Mouse (Mus musculus) heart, postnatal 0 days (tissue): ENCODE results near the gene Dnajb8. TPM values are rescaled to one million over a fixed set of nuclear protein-coding genes. Genes with fewer than 3 reads are reported as not detected.

Source experiments
- ATAC-seq: fragments of 200-750 bp; cut with Nextera tagmentation; 2 replicates; pipeline ENCODE4 v1.8.0; 2017; ENCODE audit warnings: low read depth, moderate number of reproducible peaks, moderate library complexity; ENCODE audit not compliant: insufficient read depth
- DNase-seq: peaks from one replicate; pipeline ENCODE4 v3.0.0-alpha.2; 2016; ENCODE audit warnings: low spot score
- H3K27ac ChIP-seq: fragments of 300-500 bp; sonication (generic); 2 replicates; pipeline ENCODE4 v1.5.1; 2014; ENCODE audit warnings: low read depth, mild to moderate bottlenecking
- H3K27me3 ChIP-seq: fragments of 300-500 bp; sonication (generic); 2 replicates; pipeline ENCODE4 v1.6.1; 2014; ENCODE audit warnings: low read length, mixed read lengths; ENCODE audit not compliant: control insufficient read depth, insufficient read depth
- H3K36me3 ChIP-seq: fragments of 300-500 bp; sonication (generic); replicated peaks from 2 replicates; pipeline ENCODE4 v1.6.1; 2014; ENCODE audit warnings: low read length, mixed read lengths; ENCODE audit not compliant: control insufficient read depth, insufficient read depth
- H3K4me1 ChIP-seq: fragments of 300-500 bp; sonication (generic); 2 replicates; pipeline ENCODE4 v1.6.1; 2014; ENCODE audit warnings: antibody characterized with exemption; ENCODE audit not compliant: control insufficient read depth, insufficient read depth
- H3K4me2 ChIP-seq: fragments of 300-500 bp; sonication (generic); 2 replicates; pipeline ENCODE4 v1.6.1; 2014; ENCODE audit warnings: low read depth, mild to moderate bottlenecking, low read length, moderate library complexity
- H3K4me3 ChIP-seq: fragments of 300-500 bp; sonication (generic); 2 replicates; pipeline ENCODE4 v1.5.1; 2014; ENCODE audit warnings: low read depth, low read length
- H3K9ac ChIP-seq: fragments of 300-500 bp; sonication (generic); replicated peaks from 2 replicates; pipeline ENCODE4 v1.6.1; 2014; ENCODE audit warnings: low read depth, low read length, mixed read lengths
- H3K9me3 ChIP-seq: fragments of 300-500 bp; sonication (generic); replicated peaks from 2 replicates; pipeline ENCODE4 v1.6.1; 2016; ENCODE audit warnings: low read length; ENCODE audit not compliant: control insufficient read depth
- CTCF ChIP-seq: IDR thresholded peaks from 2 replicates; pipeline ENCODE4 v1.5.1; 2016; ENCODE audit warnings: antibody characterized with exemption, control low read depth, low read depth
- EP300 ChIP-seq: IDR thresholded peaks from 2 replicates; pipeline ENCODE4 v1.6.1; 2016; ENCODE audit warnings: antibody characterized with exemption, low read depth
- WGBS: fragments of 180-500 bp; shearing (Covaris S2); extraction: QIAGEN DNeasy Blood & Tissue Kit; methylation state at CpG from one replicate; pipeline ENCODE4 v1.1.7; 2014; 5-methylcytosine and 5-hydroxymethylcytosine counted together
- polyA plus RNA-seq: library from polyadenylated mRNA; unstranded; fragments of >200 nt; fragmentation: Nextera tagmentation; extraction: Ambion mirVana; gene quantifications from 2 replicates; pipeline ENCODE4 v1.2.1, GENCODE M21; 2015
- total RNA-seq: library from RNA; depleted of rRNA; stranded (reverse); fragments of >200 nt; gene quantifications from 2 replicates; pipeline ENCODE4 v1.2.3, GENCODE M21; 2014; ENCODE audit warnings: low replicate concordance

Gene Dnajb8
- total and polyA plus RNA-seq, 2 experiments from 2014 or later: not detected

GRCm38 (mm10) chr6:88235461-88235860 is 13.4 kb downstream of the Dnajb8 start:
- Histone ChIP-seq H3K27ac (no peak overlapping the region), H3K27me3 (peaks cover 42% of the 10 kb centered on the region), H3K4me3 (no peak overlapping the region), H3K9ac (no peak overlapping the region), H3K36me3 (no peaks in the 10 kb centered on the region), H3K9me3 (no peaks in the 10 kb centered on the region), H3K4me2 (no peak overlapping the region), H3K4me1 (0 out of 2 replicates have a peak, but pooled peaks cover 5% of the 10 kb centered on the region)
- WGBS: 40% methylated on average over 8 of the region's 8 CpGs
- ATAC-seq (no peak), DNase-seq (no peak)
- TF ChIP-seq EP300: no peak
- no peak for TF ChIP-seq CTCF

GRCm38 (mm10) chr6:88235983-88236382 is 13.9 kb downstream of the Dnajb8 start:
- H3K9ac ChIP-seq: no peak overlapping the region
- H3K36me3 ChIP-seq: no peaks in the 10 kb centered on the region

GRCm38 (mm10) chr6:88236513-88236912 is 14.4 kb downstream of the Dnajb8 start:
- Histone ChIP-seq H3K9ac (no peak overlapping the region), H3K4me2 (no peak overlapping the region), H3K4me1 (0 out of 2 replicates have a peak, but pooled peaks cover 5% of the 10 kb centered on the region), H3K27ac (no peak overlapping the region), H3K36me3 (no peaks in the 10 kb centered on the region), H3K27me3 (peaks cover 38% of the 10 kb centered on the region), H3K4me3 (no peak overlapping the region), H3K9me3 (no peaks in the 10 kb centered on the region)
- DNase-seq (peak; percentile 51), ATAC-seq (peak; percentile 64)
- 16% methylated on average over 7 of the region's 7 CpGs for WGBS
- TF ChIP-seq EP300 (no peak), CTCF (no peak)

More at GRCm38 (mm10) chr6:88235983-88236382, 13.9 kb downstream of the Dnajb8 start:
- H3K4me3 ChIP-seq: no peak overlapping the region
- 0 out of 2 replicates have a peak, but pooled peaks cover 5% of the 10 kb centered on the region for H3K4me1 ChIP-seq
- WGBS: 6% methylated on average over 17 of the region's 17 CpGs
- ATAC-seq (no peak; the same call in 1 of the 2 replicates), DNase-seq (no peak)
- H3K27ac ChIP-seq: no peak overlapping the region
- H3K27me3 ChIP-seq: peaks cover 38% of the 10 kb centered on the region
- TF ChIP-seq CTCF (no peak), EP300 (no peak)
- no peaks in the 10 kb centered on the region for H3K9me3 ChIP-seq
- peak overlapping the region; percentile 25; the same call in 1 of the 2 replicates for H3K4me2 ChIP-seq

- WGBS: 6% methylated on average over 15 of the region's 15 CpGs
- H3K4me1 ChIP-seq: no peaks in the 10 kb centered on the region
- no peaks in the 10 kb centered on the region for H3K9me3 ChIP-seq
- no peaks in the 10 kb centered on the region for H3K36me3 ChIP-seq
- peaks cover 18% of the 10 kb centered on the region for H3K27me3 ChIP-seq
- DNase-seq (peak; percentile 41), ATAC-seq (peak; percentile 80)
- no peak overlapping the region for H3K4me2 ChIP-seq
- TF ChIP-seq EP300: no peak
- peak; percentile 70 for TF ChIP-seq CTCF
- no peak overlapping the region for H3K4me3 ChIP-seq
- no peak overlapping the region for H3K9ac ChIP-seq
- H3K27ac ChIP-seq: no peak overlapping the region
These were observed 20.5 kb downstream of the Dnajb8 start for GRCm38 (mm10) chr6:88242604-88243003.

GRCm38 (mm10) chr6:88249231-88249630 is 27.2 kb downstream of the Dnajb8 start:
- Histone ChIP-seq H3K9me3 (no peaks in the 10 kb centered on the region), H3K36me3 (no peaks in the 10 kb centered on the region), H3K27me3 (0 out of 2 replicates have a peak, but pooled peaks cover 3% of the 10 kb centered on the region), H3K4me3 (no peak overlapping the region), H3K9ac (no peak overlapping the region), H3K4me1 (no peaks in the 10 kb centered on the region; the same call in 1 of the 2 replicates), H3K4me2 (no peak overlapping the region), H3K27ac (no peak overlapping the region)
- DNase-seq (no peak), ATAC-seq (no peak)
- TF ChIP-seq CTCF: no peak
- TF ChIP-seq EP300: no peak
- 94% methylated on average over 1 of the region's 1 CpGs for WGBS

- ATAC-seq (no peak), DNase-seq (no peak)
- TF ChIP-seq EP300: no peak
- no peak for TF ChIP-seq CTCF
- no peaks in the 10 kb centered on the region for H3K9me3 ChIP-seq
- no peak overlapping the region for H3K4me3 ChIP-seq
- WGBS: 82% methylated on average over 1 of the region's 1 CpGs
- H3K4me2 ChIP-seq: no peak overlapping the region
- no peaks in the 10 kb centered on the region for H3K36me3 ChIP-seq
- 0 out of 2 replicates have a peak, but pooled peaks cover 3% of the 10 kb centered on the region for H3K27me3 ChIP-seq
- no peak overlapping the region for H3K9ac ChIP-seq
- peaks cover 9% of the 10 kb centered on the region; the same call in 1 of the 2 replicates for H3K4me1 ChIP-seq
- no peak overlapping the region for H3K27ac ChIP-seq
These were observed 29.3 kb downstream of the Dnajb8 start for GRCm38 (mm10) chr6:88251396-88251795.
